Mouse (Mus musculus): ENCODE measurements around the gene Erg28. TPM values are rescaled to one million over a fixed set of nuclear protein-coding genes. Genes with fewer than 3 reads are reported as not detected.

Gene Erg28
- polyA plus RNA-seq, 1 experiment from 2014 or later = 121 TPM

GRCm38 (mm10) chr12:85828856-85829255 is 4.5 kb upstream of the Erg28 start:
- no peaks in the 10 kb centered on the region for H3K9me3 ChIP-seq (ENCODE audit: control insufficient read depth, low read length)
- 95% methylated on average over 3 of the region's 3 CpGs for WGBS
- no peak overlapping the region for H3K4me3 ChIP-seq (ENCODE audit: low read depth, low read length)
- H3K4me2 ChIP-seq (replicated peaks; ENCODE audit: low read depth, low read length) = no peak overlapping the region
- DNase-seq (ENCODE audit: low spot score) = no peak
- H3K27me3 ChIP-seq (ENCODE audit: control insufficient read depth, insufficient read depth, low read length) = no peaks in the 10 kb centered on the region
- no peak overlapping the region for H3K9ac ChIP-seq (ENCODE audit: low read depth, low read length)
- ATAC-seq (ENCODE audit: low FRiP score) = no peak
- H3K27ac ChIP-seq (ENCODE audit: low read depth, low read length) = no peak overlapping the region
- H3K4me1 ChIP-seq (replicated peaks; ENCODE audit: control insufficient read depth, insufficient read depth, low read length) = no peaks in the 10 kb centered on the region; the same call in 1 of the 2 replicates
- H3K36me3 ChIP-seq (ENCODE audit: control insufficient read depth, insufficient read depth, low read length) = no peaks in the 10 kb centered on the region

DNA sequence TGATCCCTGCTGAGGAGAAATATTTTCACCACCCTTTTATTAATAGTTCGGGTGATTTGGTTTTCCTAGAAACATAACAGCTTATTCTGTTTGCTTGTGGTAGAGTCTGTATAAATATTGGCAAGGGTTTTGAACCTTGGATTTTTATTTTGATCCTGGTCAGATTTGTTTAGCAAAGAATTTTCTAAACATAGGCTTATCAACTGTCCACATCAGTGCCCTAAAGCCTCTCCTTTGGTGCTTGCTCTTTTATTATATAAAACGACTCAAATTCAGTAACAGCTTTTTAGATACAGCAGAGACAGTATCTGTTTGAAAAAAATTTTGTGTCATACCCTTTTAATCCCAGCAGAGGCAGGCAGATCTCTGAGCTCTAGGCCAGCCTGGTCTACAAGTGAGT is 1.5 kb upstream of the Erg28 start:
- H3K36me3 ChIP-seq (ENCODE audit: control insufficient read depth, insufficient read depth, low read length) = no peaks in the 10 kb centered on the region
- WGBS = 72% methylated on average over 2 of the region's 2 CpGs
- DNase-seq (ENCODE audit: low spot score) (no peak), ATAC-seq (ENCODE audit: low FRiP score) (no peak)
- H3K27me3 ChIP-seq (ENCODE audit: control insufficient read depth, insufficient read depth, low read length) = no peaks in the 10 kb centered on the region
- peaks cover 4% of the 10 kb centered on the region; the same call in 1 of the 2 replicates for H3K4me1 ChIP-seq (replicated peaks; ENCODE audit: control insufficient read depth, insufficient read depth, low read length)
- no peak overlapping the region for H3K27ac ChIP-seq (ENCODE audit: low read depth, low read length)
- no peak overlapping the region for H3K4me2 ChIP-seq (replicated peaks; ENCODE audit: low read depth, low read length)
- no peak overlapping the region for H3K9ac ChIP-seq (ENCODE audit: low read depth, low read length)
- no peak overlapping the region; the same call in 1 of the 2 replicates for H3K4me3 ChIP-seq (ENCODE audit: low read depth, low read length)
- H3K9me3 ChIP-seq (ENCODE audit: control insufficient read depth, low read length) = no peaks in the 10 kb centered on the region

DNA sequence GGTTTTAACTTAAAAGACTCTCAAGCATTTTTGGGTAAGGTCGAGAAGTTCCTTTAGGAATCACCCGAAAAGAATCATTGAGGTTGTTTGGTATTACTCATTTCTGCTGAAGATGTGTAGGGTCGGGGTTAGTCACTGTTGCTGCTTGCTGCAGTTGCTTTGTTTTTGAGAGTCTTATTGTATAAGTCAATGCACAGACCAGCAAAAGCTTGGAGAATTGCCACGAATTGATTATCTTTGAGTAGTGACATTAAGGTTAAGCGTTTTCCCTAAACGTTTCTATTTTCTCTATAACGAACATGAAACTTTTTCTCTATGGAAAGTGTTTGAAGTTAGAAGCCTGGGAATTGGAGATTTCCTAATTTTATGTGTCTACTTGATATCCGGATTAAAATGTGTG is 1.0 kb upstream of the Erg28 start:
- Histone ChIP-seq H3K36me3 (ENCODE audit: control insufficient read depth, insufficient read depth, low read length) (no peaks in the 10 kb centered on the region), H3K9ac (ENCODE audit: low read depth, low read length) (peak overlapping the region; percentile 71), H3K4me1 (replicated peaks; ENCODE audit: control insufficient read depth, insufficient read depth, low read length) (peaks cover 4% of the 10 kb centered on the region; the same call in 1 of the 2 replicates), H3K4me2 (replicated peaks; ENCODE audit: low read depth, low read length) (peak overlapping the region; percentile 47), H3K27me3 (ENCODE audit: control insufficient read depth, insufficient read depth, low read length) (no peaks in the 10 kb centered on the region), H3K27ac (ENCODE audit: low read depth, low read length) (peak overlapping the region; percentile 92; the same call in 1 of the 2 replicates), H3K9me3 (ENCODE audit: control insufficient read depth, low read length) (no peaks in the 10 kb centered on the region), H3K4me3 (ENCODE audit: low read depth, low read length) (peak overlapping the region; percentile 72)
- WGBS = 13% methylated on average over 8 of the region's 8 CpGs
- DNase-seq (ENCODE audit: low spot score) = no peak
- no peak for ATAC-seq (ENCODE audit: low FRiP score)

DNA sequence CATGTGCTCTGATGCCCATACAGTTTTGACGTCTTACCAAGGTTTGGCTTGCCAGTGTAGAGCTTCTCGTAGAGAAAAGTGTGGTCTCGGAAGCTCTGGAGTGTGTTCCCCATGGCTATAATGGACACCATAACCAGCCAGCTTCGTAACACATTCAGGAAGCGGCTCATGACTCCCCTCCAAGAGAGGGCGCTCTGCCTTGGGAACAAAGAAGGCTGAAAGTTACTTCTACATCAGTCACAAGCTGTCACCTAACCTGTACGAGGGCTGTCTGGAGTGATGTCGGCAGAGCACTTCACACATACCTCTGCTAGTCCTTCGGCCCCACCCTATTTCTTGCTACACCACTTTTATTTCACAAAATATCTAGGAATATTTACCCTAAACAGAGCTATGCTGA is 2.3 kb downstream of the Erg28 start:
- DNase-seq (ENCODE audit: low spot score) (no peak), ATAC-seq (ENCODE audit: low FRiP score) (no peak)
- Histone ChIP-seq H3K27ac (ENCODE audit: low read depth, low read length) (no peak overlapping the region), H3K9ac (ENCODE audit: low read depth, low read length) (no peak overlapping the region), H3K36me3 (ENCODE audit: control insufficient read depth, insufficient read depth, low read length) (0 out of 2 replicates have a peak, but pooled peaks cover 2% of the 10 kb centered on the region), H3K4me1 (replicated peaks; ENCODE audit: control insufficient read depth, insufficient read depth, low read length) (peaks cover 4% of the 10 kb centered on the region; the same call in 1 of the 2 replicates), H3K9me3 (ENCODE audit: control insufficient read depth, low read length) (no peaks in the 10 kb centered on the region), H3K4me2 (replicated peaks; ENCODE audit: low read depth, low read length) (no peak overlapping the region), H3K4me3 (ENCODE audit: low read depth, low read length) (no peak overlapping the region), H3K27me3 (ENCODE audit: control insufficient read depth, insufficient read depth, low read length) (no peaks in the 10 kb centered on the region)
- 80% methylated on average over 9 of the region's 9 CpGs for WGBS

GRCm38 (mm10) chr12:85813599-85813998 is 10.8 kb downstream of the Erg28 start:
- no peaks in the 10 kb centered on the region for H3K4me1 ChIP-seq (replicated peaks; ENCODE audit: control insufficient read depth, insufficient read depth, low read length)
- no peak overlapping the region for H3K27ac ChIP-seq (ENCODE audit: low read depth, low read length)
- H3K36me3 ChIP-seq (ENCODE audit: control insufficient read depth, insufficient read depth, low read length) = 0 out of 2 replicates have a peak, but pooled peaks cover 2% of the 10 kb centered on the region
- H3K27me3 ChIP-seq (ENCODE audit: control insufficient read depth, insufficient read depth, low read length) = no peaks in the 10 kb centered on the region
- DNase-seq (ENCODE audit: low spot score) (no peak), ATAC-seq (ENCODE audit: low FRiP score) (no peak)
- no peak overlapping the region for H3K4me3 ChIP-seq (ENCODE audit: low read depth, low read length)
- no peak overlapping the region for H3K9ac ChIP-seq (ENCODE audit: low read depth, low read length)
- WGBS = 81% methylated on average over 2 of the region's 2 CpGs
- no peak overlapping the region for H3K4me2 ChIP-seq (replicated peaks; ENCODE audit: low read depth, low read length)
- no peaks in the 10 kb centered on the region for H3K9me3 ChIP-seq (ENCODE audit: control insufficient read depth, low read length)

DNA sequence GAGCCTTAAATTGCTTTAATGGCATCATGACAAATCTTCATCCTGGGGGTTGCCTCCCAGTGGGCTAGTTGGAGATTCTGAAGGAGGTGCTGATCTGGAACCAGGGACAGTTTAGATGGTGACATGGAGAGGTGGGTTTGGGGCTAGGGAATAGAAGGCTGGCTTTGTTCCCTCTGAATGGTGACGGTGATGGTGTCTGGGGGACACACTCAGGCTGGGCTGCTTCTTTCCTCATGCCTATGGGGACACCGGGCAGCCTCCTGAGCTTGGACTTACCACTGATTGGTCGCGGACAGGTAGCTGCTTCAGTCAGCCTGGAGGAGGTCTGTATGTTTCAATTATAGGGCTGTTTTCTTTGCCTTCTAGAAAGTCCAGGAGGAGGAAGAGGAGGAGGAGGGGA is 12.7 kb downstream of the Erg28 start:
- no peaks in the 10 kb centered on the region for H3K27me3 ChIP-seq (ENCODE audit: control insufficient read depth, insufficient read depth, low read length)
- no peak overlapping the region for H3K27ac ChIP-seq (ENCODE audit: low read depth, low read length)
- no peak for ATAC-seq (ENCODE audit: low FRiP score)
- no peak overlapping the region for H3K4me2 ChIP-seq (replicated peaks; ENCODE audit: low read depth, low read length)
- no peak for DNase-seq (ENCODE audit: low spot score)
- 97% methylated on average over 4 of the region's 4 CpGs for WGBS
- no peaks in the 10 kb centered on the region for H3K36me3 ChIP-seq (ENCODE audit: control insufficient read depth, insufficient read depth, low read length)
- H3K4me3 ChIP-seq (ENCODE audit: low read depth, low read length) = no peak overlapping the region
- no peak overlapping the region for H3K9ac ChIP-seq (ENCODE audit: low read depth, low read length)
- H3K4me1 ChIP-seq (replicated peaks; ENCODE audit: control insufficient read depth, insufficient read depth, low read length) = no peaks in the 10 kb centered on the region
- no peaks in the 10 kb centered on the region for H3K9me3 ChIP-seq (ENCODE audit: control insufficient read depth, low read length)

DNA sequence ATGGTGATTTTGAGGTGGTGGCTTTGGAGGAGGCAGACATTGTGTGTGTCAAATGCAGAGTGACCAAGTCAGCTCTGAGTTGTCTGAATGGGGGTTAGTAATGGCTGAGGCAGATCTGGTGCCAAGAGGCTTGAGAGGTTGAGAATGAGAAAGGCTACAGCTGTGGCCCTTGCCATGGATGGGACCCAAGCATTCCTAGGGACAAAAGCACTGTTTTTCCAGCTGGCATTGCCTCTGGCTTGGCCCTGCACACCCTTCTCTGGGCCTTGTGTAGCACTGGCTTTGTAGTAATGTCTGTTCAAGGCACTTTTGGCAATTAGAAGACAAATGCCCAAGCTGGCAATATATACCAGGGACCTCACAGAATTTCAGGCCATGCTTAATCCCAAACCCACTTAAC is 13.4 kb downstream of the Erg28 start:
- H3K27me3 ChIP-seq (ENCODE audit: control insufficient read depth, insufficient read depth, low read length) = no peaks in the 10 kb centered on the region
- DNase-seq (ENCODE audit: low spot score) = no peak
- H3K27ac ChIP-seq (ENCODE audit: low read depth, low read length) = no peak overlapping the region
- no peaks in the 10 kb centered on the region for H3K36me3 ChIP-seq (ENCODE audit: control insufficient read depth, insufficient read depth, low read length)
- H3K9me3 ChIP-seq (ENCODE audit: control insufficient read depth, low read length) = no peaks in the 10 kb centered on the region
- no peak overlapping the region for H3K4me3 ChIP-seq (ENCODE audit: low read depth, low read length)
- H3K4me1 ChIP-seq (replicated peaks; ENCODE audit: control insufficient read depth, insufficient read depth, low read length) = no peaks in the 10 kb centered on the region
- H3K9ac ChIP-seq (ENCODE audit: low read depth, low read length) = no peak overlapping the region
- H3K4me2 ChIP-seq (replicated peaks; ENCODE audit: low read depth, low read length) = no peak overlapping the region
- no peak for ATAC-seq (ENCODE audit: low FRiP score)

DNA sequence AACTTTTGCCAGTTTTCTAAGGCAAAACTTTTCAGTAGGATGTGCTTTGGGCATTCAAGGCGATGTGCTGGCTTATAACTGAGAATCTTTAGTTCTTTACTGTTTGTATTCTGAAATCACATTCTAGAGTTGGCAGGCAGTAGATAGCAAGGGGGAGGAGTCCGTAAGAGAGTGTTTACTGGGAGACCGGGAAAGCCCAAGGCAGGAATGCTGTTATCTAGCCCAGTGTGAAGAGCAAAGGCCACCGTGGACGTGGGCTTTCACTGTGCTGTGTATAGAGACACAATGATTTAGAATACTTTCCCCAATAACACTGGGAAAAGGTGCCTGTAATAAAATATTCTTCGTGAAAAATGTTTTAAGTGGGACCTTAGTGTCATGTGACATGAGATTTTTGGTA is 14.6 kb downstream of the Erg28 start:
- H3K4me2 ChIP-seq (replicated peaks; ENCODE audit: low read depth, low read length) = no peak overlapping the region
- H3K27ac ChIP-seq (ENCODE audit: low read depth, low read length) = no peak overlapping the region
- no peak overlapping the region for H3K9ac ChIP-seq (ENCODE audit: low read depth, low read length)
- H3K4me1 ChIP-seq (replicated peaks; ENCODE audit: control insufficient read depth, insufficient read depth, low read length) = no peaks in the 10 kb centered on the region
- DNase-seq (ENCODE audit: low spot score) = no peak
- no peaks in the 10 kb centered on the region for H3K9me3 ChIP-seq (ENCODE audit: control insufficient read depth, low read length)
- no peak overlapping the region for H3K4me3 ChIP-seq (ENCODE audit: low read depth, low read length)
- no peaks in the 10 kb centered on the region for H3K36me3 ChIP-seq (ENCODE audit: control insufficient read depth, insufficient read depth, low read length)
- 79% methylated on average over 6 of the region's 6 CpGs for WGBS
- H3K27me3 ChIP-seq (ENCODE audit: control insufficient read depth, insufficient read depth, low read length) = no peaks in the 10 kb centered on the region
- ATAC-seq (ENCODE audit: low FRiP score) = no peak

- no peaks in the 10 kb centered on the region for H3K36me3 ChIP-seq (ENCODE audit: control insufficient read depth, insufficient read depth, low read length)
- no peak overlapping the region for H3K9ac ChIP-seq (ENCODE audit: low read depth, low read length)
- ATAC-seq (ENCODE audit: low FRiP score) = no peak
- H3K27me3 ChIP-seq (ENCODE audit: control insufficient read depth, insufficient read depth, low read length) = no peaks in the 10 kb centered on the region
- H3K27ac ChIP-seq (ENCODE audit: low read depth, low read length) = no peak overlapping the region
- no peak overlapping the region for H3K4me3 ChIP-seq (ENCODE audit: low read depth, low read length)
- no peaks in the 10 kb centered on the region for H3K4me1 ChIP-seq (replicated peaks; ENCODE audit: control insufficient read depth, insufficient read depth, low read length)
- H3K4me2 ChIP-seq (replicated peaks; ENCODE audit: low read depth, low read length) = no peak overlapping the region
- no peak for DNase-seq (ENCODE audit: low spot score)
- WGBS = 63% methylated on average over 9 of the region's 9 CpGs
- no peaks in the 10 kb centered on the region for H3K9me3 ChIP-seq (ENCODE audit: control insufficient read depth, low read length)
Measured at GRCm38 (mm10) chr12:85800031-85800430, 24.3 kb downstream of the Erg28 start.

Data from hindbrain, embryonic 11.5 days (tissue).